Mouse (Mus musculus) olfactory bulb, adult 2 months (tissue): Measurements from ENCODE around the gene F3.

Experiments used
- CTCF ChIP-seq: fragments of 200-500 bp; IDR thresholded peaks from 2 replicates; pipeline ENCODE4 v1.5.1; 2012; ENCODE audit warnings: low read depth, mild to moderate bottlenecking, low read length, moderate library complexity; ENCODE audit not compliant: insufficient read depth
- POLR2A ChIP-seq: fragments of 200-500 bp; IDR thresholded peaks from 2 replicates; pipeline ENCODE4 v1.6.1; 2012; ENCODE audit warnings: mild to moderate bottlenecking, low read depth, low read length, moderate library complexity; ENCODE audit not compliant: insufficient read depth

DNA sequence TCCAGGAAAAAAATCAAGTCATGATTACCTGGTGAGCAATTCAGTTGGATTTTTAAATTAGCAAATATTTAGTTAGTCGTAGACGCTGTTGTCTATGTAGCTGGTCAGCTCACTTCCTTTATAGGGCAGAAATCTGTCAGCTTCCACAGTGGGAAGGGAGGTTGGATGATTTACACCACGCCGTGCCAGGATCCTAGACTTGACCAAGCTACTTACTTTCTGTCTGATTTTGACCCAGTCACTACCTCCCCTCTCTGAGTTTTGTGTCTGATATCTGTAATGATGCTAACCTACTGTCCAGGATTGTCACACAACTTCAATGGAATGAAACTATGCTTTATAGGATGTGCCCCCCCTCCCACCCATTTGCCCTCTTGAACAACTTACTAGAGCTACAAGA, 23.5 kb upstream of the F3 start:
- TF ChIP-seq POLR2A, result no peak
- no peak for TF ChIP-seq CTCF
